Mouse (Mus musculus) heart, postnatal 25 days (tissue): ENCODE data around the gene Tbc1d25. TPM values are rescaled to one million over a fixed set of nuclear protein-coding genes. Genes with fewer than 3 reads are reported as not detected.

Source experiments
- DNase-seq: peaks from one replicate; pipeline ENCODE4 v3.0.0; 2022; ENCODE audit warnings: low spot score
- intact Hi-C: fragments of 180-260 bp; cut with DNase I; formaldehyde crosslinking; loops from one replicate; pipeline ENCODE4 v1.15.1; 2025
- total RNA-seq, 2 experiments: library from RNA; stranded (reverse); gene quantifications; 2 replicates each; pipeline ENCODE4 v1.2.3; 2021

Tbc1d25 gene
- total RNA-seq, result 1 to 10 TPM; 4.2 to 4.3 TPM

GRCm38 (mm10) chrX:8175504-8176385 is at the start of gene Tbc1d25:
Gene Tbc1d25 (minus strand): TSS chrX:8176181.
- DNase-seq, result peak; percentile 74
- intact Hi-C loops, result no loop called here

- DNase-seq, result no peak
- intact Hi-C loops, result no loop called here
Measured at GRCm38 (mm10) chrX:8223473-8223872, 47.5 kb upstream of the Tbc1d25 start.

GRCm38 (mm10) chrX:8222678-8223421 is 46.9 kb upstream of the Tbc1d25 start:
- intact Hi-C loops, result no loop called here
- DNase-seq, result no peak

GRCm38 (mm10) chrX:8222296-8222677 is 46.3 kb upstream of the Tbc1d25 start:
- intact Hi-C loops, result no loop called here
- DNase-seq, result no peak

DNA sequence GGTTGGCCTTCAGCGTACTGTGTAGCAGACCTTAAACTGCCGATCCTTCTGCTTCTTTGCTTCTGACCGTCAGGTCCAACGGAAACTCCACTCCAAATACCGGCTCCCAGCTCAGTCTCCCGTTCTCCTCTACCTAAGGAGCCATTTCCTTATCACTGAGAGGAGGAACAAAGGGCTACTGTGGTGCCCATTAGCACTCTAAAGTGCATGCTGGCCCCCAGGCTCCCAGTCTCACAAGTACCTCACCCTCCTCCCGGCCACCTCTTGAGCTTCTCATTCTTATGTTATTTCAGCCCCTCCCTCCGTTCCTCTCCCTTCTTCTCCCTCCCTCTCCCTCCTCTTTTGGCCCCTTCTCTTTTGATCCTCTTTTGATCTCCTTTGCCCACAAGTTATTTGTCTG is 43.7 kb upstream of the Tbc1d25 start:
- no peak for DNase-seq
- intact Hi-C loops, result no loop called here

- intact Hi-C loops, result no loop called here
- no peak for DNase-seq
Measured at GRCm38 (mm10) chrX:8218114-8218513, 42.1 kb upstream of the Tbc1d25 start.

GRCm38 (mm10) chrX:8217383-8217782 is 41.4 kb upstream of the Tbc1d25 start:
- DNase-seq, result no peak
- intact Hi-C loops, result no loop called here

- intact Hi-C loops, result no loop called here
- DNase-seq, result no peak
Measured at GRCm38 (mm10) chrX:8211490-8212207, 35.7 kb upstream of the Tbc1d25 start.

- intact Hi-C loops, result no loop called here
- DNase-seq, result no peak
Measured at GRCm38 (mm10) chrX:8209720-8210119, 33.7 kb upstream of the Tbc1d25 start.

GRCm38 (mm10) chrX:8207224-8207623 is 31.2 kb upstream of the Tbc1d25 start:
- intact Hi-C loops, result no loop called here
- no peak for DNase-seq

- DNase-seq, result no peak
- intact Hi-C loops, result no loop called here
Measured at GRCm38 (mm10) chrX:8206694-8207197, 30.8 kb upstream of the Tbc1d25 start.

GRCm38 (mm10) chrX:8206015-8206693 is 30.2 kb upstream of the Tbc1d25 start, which contains the start of gene Porcn:
Gene Porcn (minus strand): TSS chrX:8206525.
- intact Hi-C loops, result no loop called here
- DNase-seq, result peak; percentile 76

GRCm38 (mm10) chrX:8205551-8205950 is 29.6 kb upstream of the Tbc1d25 start:
- no peak for DNase-seq
- intact Hi-C loops, result no loop called here

DNA sequence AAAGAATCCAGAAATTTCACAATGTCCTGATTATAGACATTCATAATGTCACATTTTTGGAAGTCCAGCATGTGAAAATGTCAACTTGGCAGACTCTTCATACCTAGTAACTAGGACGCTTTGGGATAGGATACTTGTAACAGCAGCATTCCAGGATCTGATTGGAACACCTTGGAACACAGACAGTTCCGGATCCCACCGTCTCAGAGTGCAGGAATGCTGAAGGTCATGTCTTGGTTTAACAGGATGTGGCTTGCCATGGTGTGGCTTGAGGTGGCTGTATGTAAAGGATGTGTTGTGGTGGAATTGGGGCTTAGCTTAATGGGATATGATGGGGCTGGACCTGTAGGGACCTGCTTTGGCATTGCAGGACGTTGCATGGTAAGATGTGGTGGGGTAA is 29.1 kb upstream of the Tbc1d25 start:
- no peak for DNase-seq
- intact Hi-C loops, result no loop called here

DNA sequence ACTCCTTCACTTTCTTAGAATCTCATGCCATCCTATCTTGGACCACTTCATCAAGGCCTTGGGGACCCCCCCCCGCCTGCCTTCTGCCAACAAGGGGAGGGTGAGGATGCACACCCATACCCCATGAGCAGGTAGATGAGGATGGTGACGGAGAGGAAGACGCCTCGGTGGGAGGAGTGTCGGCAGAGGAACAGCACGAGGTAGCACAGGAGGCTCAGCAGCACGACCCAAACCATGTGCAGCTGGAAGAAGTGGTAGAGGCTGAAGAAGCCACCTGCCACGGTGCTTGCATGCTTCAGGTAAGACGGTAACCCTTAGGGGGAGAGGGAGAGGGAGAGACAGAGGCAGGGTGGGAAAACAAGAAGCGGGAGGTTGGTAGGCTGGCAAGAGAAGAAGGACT is 28.1 kb upstream of the Tbc1d25 start:
- DNase-seq, result no peak
- intact Hi-C loops, result no loop called here

DNA sequence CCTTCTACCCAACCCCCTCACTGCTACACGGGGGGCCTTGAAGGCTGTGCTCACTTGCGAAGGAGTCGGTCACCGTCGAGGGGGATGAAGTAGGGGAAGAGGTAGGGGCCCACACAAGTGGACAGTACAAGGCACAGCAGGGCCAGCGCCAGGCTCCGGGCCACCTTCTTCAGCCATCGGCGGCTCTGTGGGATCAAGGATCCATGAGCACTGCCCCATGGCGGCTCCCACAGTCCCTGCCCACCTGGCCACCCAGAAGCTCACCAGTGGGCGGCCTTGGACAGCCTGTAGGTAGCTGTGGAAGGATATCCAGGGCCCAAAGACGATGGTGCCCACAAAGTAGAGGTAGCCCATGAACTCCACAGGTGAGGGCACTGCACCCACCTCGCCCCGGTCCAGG is 27.1 kb upstream of the Tbc1d25 start:
- no peak for DNase-seq
- intact Hi-C loops, result no loop called here

DNA sequence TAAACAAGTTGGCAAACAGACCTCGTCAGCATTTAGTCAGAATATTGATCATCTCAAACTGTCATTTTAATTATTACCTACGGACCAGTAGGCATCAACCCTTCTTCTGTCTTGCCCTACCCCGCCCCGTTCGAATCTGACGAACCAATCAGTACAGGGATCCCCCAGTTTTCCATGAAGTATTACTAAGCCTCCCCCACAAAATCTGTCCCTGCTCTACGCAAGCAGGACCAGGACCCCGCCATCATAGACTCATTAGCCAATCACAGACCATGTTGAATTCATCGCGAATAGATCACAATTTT is 17.4 kb upstream of the Tbc1d25 start, which contains the start of gene Ebp:
TSS of gene Ebp (minus strand) at position 94 of the 305 bp plus-strand sequence.
- intact Hi-C loops, result no loop called here
- DNase-seq, result no peak

GRCm38 (mm10) chrX:8192640-8193418 is 16.8 kb upstream of the Tbc1d25 start:
- intact Hi-C loops, result no loop called here

DNA sequence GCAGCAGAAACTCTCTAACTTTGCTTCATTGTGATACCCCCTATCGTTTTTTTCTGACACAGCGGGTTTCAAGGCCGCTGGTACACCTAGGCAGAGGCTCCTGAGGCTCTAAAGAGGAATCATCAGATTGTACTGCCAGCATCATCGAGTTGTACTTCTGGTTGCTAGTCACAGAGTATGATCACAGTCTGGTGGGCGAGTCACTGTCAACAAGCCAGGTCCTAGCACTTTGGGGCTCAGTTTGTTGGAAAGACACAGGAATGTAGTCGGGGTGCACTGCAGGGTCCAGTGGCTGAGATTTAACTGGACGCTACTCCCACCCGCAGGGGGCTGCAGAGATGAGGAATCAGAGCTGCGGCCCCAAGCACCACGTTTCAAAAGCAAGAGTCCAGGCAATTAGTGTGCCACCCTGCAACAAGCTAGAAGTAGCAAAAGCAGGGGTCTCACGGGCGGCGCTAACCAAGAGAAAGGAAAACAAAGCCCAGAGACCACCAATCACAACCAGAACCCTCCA is 16.2 kb upstream of the Tbc1d25 start:
- intact Hi-C loops, result no loop called here
- DNase-seq, result no peak

More at GRCm38 (mm10) chrX:8192640-8193418, 16.8 kb upstream of the Tbc1d25 start:
- peak; percentile 71 for DNase-seq
